Comparison of ENCODE assay signal across 17 mouse cellular contexts in the genomic region with DNA sequence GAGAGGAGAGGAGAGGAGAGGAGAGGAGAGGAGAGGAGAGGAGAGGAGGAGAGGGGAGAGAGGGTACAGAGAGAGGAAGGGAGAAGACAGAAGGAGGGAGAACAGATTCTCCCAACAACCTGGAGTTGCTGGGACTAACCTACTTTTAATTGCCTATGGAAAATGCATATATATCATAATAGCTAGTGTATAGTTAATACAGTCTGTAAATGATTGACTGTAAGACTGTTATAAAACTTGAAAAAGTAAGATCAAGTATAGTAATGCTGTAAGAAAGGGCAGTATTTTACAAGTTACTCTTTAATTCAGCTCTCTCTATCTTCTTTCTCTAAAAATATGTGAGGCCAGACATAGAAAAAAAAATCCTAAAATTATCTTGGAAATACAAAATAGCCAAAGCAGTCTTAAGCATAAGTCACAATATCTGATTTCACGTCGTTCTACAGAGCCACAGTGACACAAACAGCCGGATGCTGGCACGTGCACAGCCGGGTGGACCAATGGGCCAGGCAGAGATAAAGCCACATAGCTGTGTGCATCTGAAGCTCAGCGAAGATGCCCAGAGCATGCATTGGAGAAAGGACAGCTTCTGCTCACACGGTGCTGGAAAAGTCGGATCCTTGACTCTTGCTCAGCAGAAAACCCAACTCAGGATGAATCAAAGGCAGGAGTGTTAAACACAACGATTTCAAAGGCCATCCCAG.
"Had no signal": no experiment of that assay in that cellular context is flagged by ENCODE, and none has a peak within 500 bp of the region (broad histone marks: within the 10 kb centered on the region; RNA-seq: fewer than 3 reads in every experiment).

No protein-coding gene starts in this region.

- H3K4me1 ChIP-seq: neural tube, embryonic 12.5 days; neural tube, embryonic 13.5 days; neural tube, embryonic 15.5 days; stomach, embryonic 15.5 days had no signal

- H3K4me2 ChIP-seq: neural tube, embryonic 12.5 days; neural tube, embryonic 13.5 days; neural tube, embryonic 15.5 days; stomach, embryonic 15.5 days had no signal

- H3K36me3 ChIP-seq: neural tube, embryonic 12.5 days; neural tube, embryonic 13.5 days; neural tube, embryonic 15.5 days; stomach, embryonic 15.5 days had no signal

- H3K4me3 ChIP-seq: neural tube, embryonic 12.5 days; neural tube, embryonic 13.5 days; neural tube, embryonic 15.5 days; stomach, embryonic 15.5 days had no signal

- H3K9ac ChIP-seq: neural tube, embryonic 12.5 days; neural tube, embryonic 13.5 days; neural tube, embryonic 15.5 days; stomach, embryonic 15.5 days had no signal

- DNase-seq: retina, postnatal 1 day; right cerebral cortex, adult 18-20 months; right cerebral cortex, postnatal 14 days; right cerebral cortex, postnatal 25 days; right cerebral cortex, postnatal 4 days; spleen, adult 18-20 months; thymus, adult 18-20 months; thymus, adult 2 months; thymus, postnatal 14 days; thymus, postnatal 25 days; thymus, postnatal 36 days; thymus, postnatal 4 days had no signal

- H3K27ac ChIP-seq: neural tube, embryonic 12.5 days; neural tube, embryonic 13.5 days; neural tube, embryonic 15.5 days; stomach, embryonic 15.5 days; stomach, postnatal 0 days had no signal

- H3K27me3 ChIP-seq: neural tube, embryonic 12.5 days; neural tube, embryonic 13.5 days; neural tube, embryonic 15.5 days; stomach, embryonic 15.5 days had no signal

- H3K9me3 ChIP-seq: neural tube, embryonic 12.5 days; neural tube, embryonic 13.5 days; neural tube, embryonic 15.5 days; stomach, embryonic 15.5 days had no signal
